Mouse (Mus musculus): Measurements from ENCODE around the gene Arpc3. TPM values are rescaled to one million over a fixed set of nuclear protein-coding genes. Genes with fewer than 3 reads are reported as not detected.
"Not testable (repeated sequence)": the region's sequence is repeated elsewhere in the genome, so short reads cannot be mapped to it uniquely, and the experiment has no call there.

Arpc3 gene
- polyA plus RNA-seq, 1 experiment from 2014 or later = 99.4 TPM

DNA sequence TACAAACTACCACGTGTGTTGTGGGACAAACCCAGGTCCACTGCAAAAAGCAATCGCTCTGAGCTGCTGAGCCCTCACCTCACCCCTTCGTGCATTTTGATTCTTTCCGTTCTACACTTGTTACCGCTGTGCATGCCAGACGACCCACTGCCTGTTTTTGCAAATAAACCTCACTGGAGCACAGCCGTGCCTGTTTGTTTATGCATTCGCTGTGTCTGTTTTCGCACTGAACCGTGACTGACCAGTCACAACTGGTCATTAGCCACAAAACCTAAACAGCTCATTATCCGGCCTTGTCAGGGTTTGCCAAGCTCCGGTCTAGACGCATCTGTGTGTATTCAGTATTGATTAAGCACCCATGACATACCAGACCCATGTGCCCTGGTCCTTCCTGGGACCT is 10.5 kb downstream of the Arpc3 start:
- Histone ChIP-seq H3K9me3 (no peaks in the 10 kb centered on the region), H3K36me3 (peaks cover 98% of the 10 kb centered on the region), H3K4me2 (replicated peaks) (no peak overlapping the region), H3K4me3 (no peak overlapping the region), H3K27me3 (no peaks in the 10 kb centered on the region), H3K4me1 (no peaks in the 10 kb centered on the region), H3K27ac (no peak overlapping the region), H3K9ac (no peak overlapping the region)
- no peak for ATAC-seq (ENCODE audit: low FRiP score, low read depth)
- WGBS = 69% methylated on average over 13 of the region's 13 CpGs

DNA sequence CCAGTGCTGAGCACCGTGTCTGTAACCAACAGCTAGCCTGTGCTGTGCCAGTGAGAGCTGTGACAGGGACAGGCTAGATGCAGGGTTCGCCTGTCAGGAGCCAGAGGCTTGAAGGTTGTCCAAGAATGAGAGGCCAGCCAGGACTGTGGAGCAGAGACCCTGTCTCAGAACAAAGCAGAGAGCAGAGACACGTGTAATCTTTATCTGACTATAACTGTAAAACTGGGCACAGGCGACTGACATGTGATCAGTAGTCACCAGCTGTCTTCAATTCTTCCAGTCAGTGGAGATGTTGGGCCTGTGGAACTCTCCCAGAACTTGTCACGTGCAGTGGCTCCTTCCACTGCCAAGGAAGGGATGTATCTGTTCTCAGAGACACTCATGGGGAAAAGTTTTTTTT is 11.1 kb downstream of the Arpc3 start:
- no peak overlapping the region for H3K9ac ChIP-seq
- no peak overlapping the region for H3K4me2 ChIP-seq (replicated peaks)
- H3K27me3 ChIP-seq = no peaks in the 10 kb centered on the region
- no peak overlapping the region for H3K27ac ChIP-seq
- H3K4me3 ChIP-seq = no peak overlapping the region
- no peak for ATAC-seq (ENCODE audit: low FRiP score, low read depth)
- H3K36me3 ChIP-seq = peaks cover 96% of the 10 kb centered on the region
- H3K9me3 ChIP-seq = no peaks in the 10 kb centered on the region
- 85% methylated on average over 5 of the region's 5 CpGs for WGBS
- H3K4me1 ChIP-seq = no peaks in the 10 kb centered on the region

GRCm38 (mm10) chr5:122403362-122403761 is 11.7 kb downstream of the Arpc3 start:
- H3K4me3 ChIP-seq = no peak overlapping the region
- no peaks in the 10 kb centered on the region for H3K27me3 ChIP-seq
- H3K36me3 ChIP-seq = peaks cover 90% of the 10 kb centered on the region
- ATAC-seq (ENCODE audit: low FRiP score, low read depth) = no peak
- no peak overlapping the region for H3K4me2 ChIP-seq (replicated peaks)
- no peak overlapping the region for H3K9ac ChIP-seq
- H3K9me3 ChIP-seq = no peaks in the 10 kb centered on the region
- WGBS = 92% methylated on average over 12 of the region's 12 CpGs
- H3K4me1 ChIP-seq = no peaks in the 10 kb centered on the region
- H3K27ac ChIP-seq = no peak overlapping the region

GRCm38 (mm10) chr5:122405537-122405936 is 13.9 kb downstream of the Arpc3 start:
- H3K9ac ChIP-seq = no peak overlapping the region
- WGBS = 95% methylated on average over 10 of the region's 10 CpGs
- no peak overlapping the region for H3K4me3 ChIP-seq
- H3K36me3 ChIP-seq = peaks cover 82% of the 10 kb centered on the region
- H3K27me3 ChIP-seq = no peaks in the 10 kb centered on the region
- no peak for ATAC-seq (ENCODE audit: low FRiP score, low read depth)
- H3K4me2 ChIP-seq (replicated peaks) = no peak overlapping the region
- no peak overlapping the region for H3K27ac ChIP-seq
- H3K9me3 ChIP-seq = no peaks in the 10 kb centered on the region
- no peaks in the 10 kb centered on the region for H3K4me1 ChIP-seq

GRCm38 (mm10) chr5:122409692-122410645 is 18.3 kb downstream of the Arpc3 start:
- H3K9me3 ChIP-seq = no peaks in the 10 kb centered on the region
- no peaks in the 10 kb centered on the region for H3K27me3 ChIP-seq
- 85% methylated on average over 19 of the region's 19 CpGs for WGBS

DNA sequence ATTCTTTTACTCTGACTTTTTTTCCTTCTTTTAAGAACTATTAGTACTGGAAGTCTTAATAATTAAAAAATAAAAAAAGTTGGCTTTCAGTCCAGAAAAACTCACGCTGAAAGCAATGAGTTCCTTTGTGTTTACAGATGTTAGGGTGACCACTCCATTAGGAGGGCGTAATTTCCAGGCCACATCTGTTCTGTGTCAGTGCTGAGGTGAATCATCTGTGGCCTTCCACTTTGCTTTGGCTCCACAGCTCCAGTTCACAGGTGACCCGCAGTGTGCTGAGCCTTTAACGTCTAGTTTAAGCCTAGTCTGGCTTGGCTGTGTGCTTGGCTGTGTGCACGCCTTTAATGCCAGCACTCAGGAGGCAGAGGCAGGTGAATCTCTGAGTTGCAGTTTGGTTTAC is 20.2 kb downstream of the Arpc3 start:
- no peak overlapping the region for H3K4me2 ChIP-seq (replicated peaks)
- peaks cover 22% of the 10 kb centered on the region for H3K36me3 ChIP-seq
- H3K9ac ChIP-seq = no peak overlapping the region
- 60% methylated on average over 5 of the region's 5 CpGs for WGBS
- no peak for ATAC-seq (ENCODE audit: low FRiP score, low read depth)
- no peaks in the 10 kb centered on the region for H3K9me3 ChIP-seq
- H3K27ac ChIP-seq = no peak overlapping the region
- no peak overlapping the region for H3K4me3 ChIP-seq
- H3K27me3 ChIP-seq = no peaks in the 10 kb centered on the region
- H3K4me1 ChIP-seq = no peaks in the 10 kb centered on the region

More at GRCm38 (mm10) chr5:122409692-122410645, 18.3 kb downstream of the Arpc3 start:
- Histone ChIP-seq H3K4me1 (no peaks in the 10 kb centered on the region), H3K9ac (no peak overlapping the region), H3K4me2 (replicated peaks) (no peak overlapping the region), H3K4me3 (no peak overlapping the region), H3K36me3 (peaks cover 41% of the 10 kb centered on the region), H3K27ac (no peak overlapping the region)
- ATAC-seq (ENCODE audit: low FRiP score, low read depth) = no peak

- no peak for ATAC-seq (ENCODE audit: low FRiP score, low read depth)
- Histone ChIP-seq H3K9me3 (no peaks in the 10 kb centered on the region), H3K9ac (no peak overlapping the region), H3K4me3 (no peak overlapping the region), H3K27me3 (no peaks in the 10 kb centered on the region), H3K36me3 (peaks cover 14% of the 10 kb centered on the region), H3K4me1 (no peaks in the 10 kb centered on the region), H3K4me2 (replicated peaks) (no peak overlapping the region), H3K27ac (no peak overlapping the region)
- 54% methylated on average over 6 of the region's 6 CpGs for WGBS
Observed at GRCm38 (mm10) chr5:122412826-122413225, 21.1 kb downstream of the Arpc3 start.

- H3K9me3 ChIP-seq = no peaks in the 10 kb centered on the region
- H3K27me3 ChIP-seq = no peaks in the 10 kb centered on the region
- ATAC-seq (ENCODE audit: low FRiP score, low read depth) = no peak
- H3K9ac ChIP-seq = no peak overlapping the region
- no peak overlapping the region for H3K27ac ChIP-seq
- no peak overlapping the region for H3K4me2 ChIP-seq (replicated peaks)
- no peaks in the 10 kb centered on the region for H3K4me1 ChIP-seq
- H3K36me3 ChIP-seq = peaks cover 14% of the 10 kb centered on the region
- WGBS = 86% methylated on average over 5 of the region's 5 CpGs
- no peak overlapping the region for H3K4me3 ChIP-seq
Observed at GRCm38 (mm10) chr5:122414351-122414750, 22.7 kb downstream of the Arpc3 start.

- Histone ChIP-seq H3K36me3 (peaks cover 3% of the 10 kb centered on the region; the same call in 1 of the 2 replicates), H3K9ac (no peak overlapping the region), H3K9me3 (no peaks in the 10 kb centered on the region), H3K4me2 (replicated peaks) (no peak overlapping the region), H3K4me1 (no peaks in the 10 kb centered on the region), H3K27me3 (no peaks in the 10 kb centered on the region), H3K4me3 (no peak overlapping the region), H3K27ac (no peak overlapping the region)
- 89% methylated on average over 12 of the region's 12 CpGs for WGBS
- ATAC-seq (ENCODE audit: low FRiP score, low read depth) = no peak
Observed at GRCm38 (mm10) chr5:122415465-122415864, 23.8 kb downstream of the Arpc3 start.

GRCm38 (mm10) chr5:122420676-122421075 is 29.0 kb downstream of the Arpc3 start:
- not testable (repeated sequence) for ATAC-seq (ENCODE audit: low FRiP score, low read depth); H3K4me3 ChIP-seq; H3K4me2 ChIP-seq (replicated peaks); H3K27me3 ChIP-seq; H3K36me3 ChIP-seq; H3K9me3 ChIP-seq; H3K27ac ChIP-seq; H3K9ac ChIP-seq
- peaks cover 15% of the 10 kb centered on the region for H3K4me1 ChIP-seq
- 64% methylated on average over 4 of the region's 4 CpGs for WGBS

DNA sequence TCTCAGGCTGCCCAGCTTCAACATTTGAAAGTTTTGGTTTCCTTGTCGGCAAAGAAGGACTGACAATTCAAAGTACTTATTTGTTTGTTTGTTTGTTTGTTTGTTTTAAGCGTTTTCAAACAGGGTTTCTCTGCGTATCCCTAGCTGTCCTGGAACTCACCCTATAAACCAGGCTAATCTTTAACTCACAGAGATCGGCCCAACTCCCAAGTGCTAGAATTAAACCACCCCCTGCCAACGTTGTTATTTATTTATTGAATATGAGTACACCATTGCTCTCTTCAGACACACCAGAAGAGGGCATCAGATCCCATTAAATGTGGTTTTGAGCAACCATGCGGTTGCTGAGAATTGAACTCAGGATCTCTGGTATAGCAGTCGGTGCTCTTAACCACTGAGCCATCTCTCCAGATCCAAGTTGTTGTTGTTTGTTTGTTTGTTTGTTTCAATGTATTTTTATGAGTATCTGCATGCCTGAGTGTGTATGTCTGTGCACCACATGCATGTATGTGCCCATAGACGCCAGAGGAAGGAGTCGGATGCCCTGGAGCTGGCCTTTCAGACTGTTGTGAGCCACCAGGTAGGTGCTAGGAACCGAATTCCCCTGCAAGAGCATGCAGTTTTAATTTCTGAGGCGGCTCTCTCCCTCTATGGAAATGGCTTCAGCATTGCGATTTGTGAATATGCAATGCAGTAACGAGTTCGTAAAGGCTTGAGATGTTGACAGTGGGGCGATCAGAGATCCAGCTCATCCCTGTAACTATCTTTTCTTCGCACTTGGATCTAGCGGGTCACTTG is 29.8 kb downstream of the Arpc3 start, which contains the start of gene Anapc7:
TSS of gene Anapc7 (plus strand) at position 423 of the 798 bp plus-strand sequence.
- Histone ChIP-seq H3K9ac (peak within 1 kb of the TSS; percentile 97), H3K4me2 (replicated peaks) (peak within 1 kb of the TSS; percentile 96), H3K36me3 (peaks cover 11% of the 10 kb centered on the region), H3K4me3 (peak within 1 kb of the TSS; percentile 99), H3K4me1 (peaks cover 15% of the 10 kb centered on the region), H3K27me3 (no peaks in the 10 kb centered on the region), H3K27ac (peak within 1 kb of the TSS; percentile 84), H3K9me3 (no peaks in the 10 kb centered on the region)
- peak; percentile 18; the same call in 1 of the 2 replicates for ATAC-seq (ENCODE audit: low FRiP score, low read depth)
- WGBS = 22% methylated on average over 17 of the region's 17 CpGs

Measured in limb, embryonic 13.5 days (tissue).